Mouse (Mus musculus) ovary, postnatal 10 days (tissue): ENCODE results near the gene Ppp4r3a.

ENCODE experiments used
- DNase-seq: peaks from one replicate; pipeline ENCODE4 v3.0.0; 2022; ENCODE audit warnings: low spot score

The Ppp4r3a gene

DNA sequence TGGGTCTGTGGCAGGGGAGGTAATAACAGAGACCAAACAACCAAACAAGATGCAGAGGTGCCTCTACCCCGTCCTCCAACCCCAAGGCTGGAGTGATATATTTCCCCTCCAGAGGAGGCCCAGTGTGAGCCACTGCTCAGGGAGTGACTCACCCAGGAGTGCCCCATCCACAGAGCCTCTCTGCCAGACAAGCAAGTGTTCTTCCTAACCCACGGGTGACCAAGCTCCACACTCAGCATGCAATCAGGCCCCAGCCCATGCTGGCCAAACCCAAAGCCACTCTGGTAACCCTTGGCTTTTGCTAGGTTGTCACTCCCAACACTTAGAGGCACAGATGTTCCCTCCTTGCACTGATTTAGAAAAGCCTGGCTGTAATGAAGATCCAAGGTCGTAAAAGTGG lies 90.4 kb downstream of the Ppp4r3a start:
- DNase-seq = no peak

DNA sequence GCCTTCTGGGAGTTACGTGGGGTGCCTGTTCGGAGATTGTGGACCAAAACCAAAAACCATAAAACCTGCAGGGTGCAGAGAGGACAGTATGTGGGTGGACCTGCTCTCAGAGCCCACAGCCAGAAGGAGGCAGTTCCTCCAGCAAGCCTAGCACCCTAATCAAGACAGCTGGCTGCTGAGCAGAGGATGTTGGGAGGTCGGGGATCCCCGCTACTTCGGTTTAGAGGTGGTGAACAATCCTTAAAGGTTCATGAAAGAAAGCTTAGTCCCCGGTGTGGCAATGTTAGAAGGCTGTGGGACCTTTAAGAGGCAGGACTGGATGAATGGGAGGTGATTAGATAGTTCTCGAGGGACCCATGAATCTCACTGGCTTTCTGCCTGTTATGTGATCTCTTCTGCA lies 91.0 kb downstream of the Ppp4r3a start:
- DNase-seq = no peak

DNA sequence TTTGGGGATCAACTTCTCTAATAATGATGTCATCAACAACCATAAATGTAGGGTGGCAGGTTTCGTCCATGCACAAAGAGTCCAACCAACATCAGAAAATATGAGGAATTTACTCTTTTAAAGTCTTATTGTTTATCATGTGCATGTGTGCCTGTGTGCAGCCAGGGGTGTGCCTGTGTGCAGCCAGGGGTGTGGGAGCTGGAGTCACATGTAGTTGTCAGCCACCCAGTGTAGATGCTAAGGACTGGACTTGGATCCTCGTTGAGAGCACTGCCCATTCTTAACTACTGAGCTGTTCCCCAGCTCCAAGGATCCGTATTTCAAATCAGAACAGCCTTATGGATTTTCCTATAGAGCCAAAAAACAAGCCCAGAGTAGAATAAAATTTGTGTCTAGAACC lies 92.4 kb downstream of the Ppp4r3a start:
- DNase-seq = no peak

DNA sequence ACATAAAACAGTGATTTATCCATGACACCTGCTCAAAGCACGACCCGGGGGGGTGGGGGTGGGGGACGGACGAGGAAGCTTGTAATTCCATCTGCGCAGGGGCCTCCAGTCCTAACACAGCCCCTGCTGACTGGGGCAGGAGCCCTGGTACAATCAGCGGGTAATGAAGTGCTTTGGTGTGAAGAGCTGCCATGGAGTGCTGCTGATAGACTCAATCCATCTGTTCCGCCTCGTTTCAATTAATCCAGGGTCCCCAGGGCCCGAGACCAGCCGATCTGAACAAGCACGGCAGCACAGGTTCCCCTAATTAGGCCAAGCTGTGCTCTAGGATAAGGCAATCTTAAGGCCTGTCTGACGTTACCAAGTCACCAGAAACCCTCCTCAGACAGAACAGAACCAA lies 93.2 kb downstream of the Ppp4r3a start:
- DNase-seq = no peak

DNA sequence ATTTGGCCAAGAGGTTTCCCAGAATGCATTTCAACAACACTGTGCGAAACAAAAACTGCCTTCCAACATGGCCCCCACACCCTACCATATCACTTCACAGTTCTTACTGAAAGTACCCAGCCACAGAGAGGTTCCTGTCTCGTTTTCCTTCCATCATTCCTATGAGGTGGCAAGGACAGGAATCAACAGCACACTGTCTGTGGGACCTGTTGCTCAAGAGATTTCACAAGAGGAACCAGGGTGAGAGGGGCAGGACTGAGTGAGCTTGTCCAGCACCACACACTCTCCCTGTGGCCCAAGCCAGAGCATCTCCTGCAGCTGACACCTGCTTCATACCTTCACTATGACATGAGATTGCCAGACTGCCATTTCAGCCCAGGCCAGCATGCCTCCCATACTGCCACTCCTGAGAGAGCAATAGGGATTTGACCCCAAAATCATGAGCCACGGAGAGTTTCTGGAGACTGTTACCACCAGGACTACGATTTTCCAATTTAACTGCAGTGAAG lies 93.7 kb downstream of the Ppp4r3a start:
- no peak for DNase-seq
